Mouse (Mus musculus) right cerebral cortex, postnatal 14 days (tissue): ENCODE measurements at regions not wholly inside any gene's neighbourhood (a gene's known extent, or its start where the extent isn't known, plus 50 kb on each side); places are given as distances from the start of the nearest gene placed in this dataset.

Experiments
- DNase-seq: peaks from one replicate; pipeline ENCODE4 v3.0.0; 2022

GRCm38 (mm10) chr12:112387836-112388235 is 101.4 kb upstream of the A530016L24Rik start:
- DNase-seq, result no peak

- no peak for DNase-seq
Measured at GRCm38 (mm10) chr12:112395909-112396308, 93.3 kb upstream of the A530016L24Rik start.

- no peak for DNase-seq
Measured at GRCm38 (mm10) chr12:112403688-112404240, 85.5 kb upstream of the A530016L24Rik start.

- DNase-seq, result no peak
Measured at GRCm38 (mm10) chr12:112404338-112404737, 84.9 kb upstream of the A530016L24Rik start.

- no peak for DNase-seq
Measured at GRCm38 (mm10) chr12:112405781-112406213, 83.5 kb upstream of the A530016L24Rik start.

- DNase-seq, result no peak
Measured at GRCm38 (mm10) chr12:112411612-112412350, 77.5 kb upstream of the A530016L24Rik start.

- no peak for DNase-seq
Measured at GRCm38 (mm10) chr12:112412351-112412697, 76.9 kb upstream of the A530016L24Rik start.

GRCm38 (mm10) chr12:112415926-112416473 is 73.2 kb upstream of the A530016L24Rik start:
- DNase-seq, result no peak

- no peak for DNase-seq
Measured at GRCm38 (mm10) chr12:112416537-112416936, 72.7 kb upstream of the A530016L24Rik start.

GRCm38 (mm10) chr12:112418636-112419035 is 70.6 kb upstream of the A530016L24Rik start:
- DNase-seq, result no peak

GRCm38 (mm10) chr12:112422177-112422576 is 67.1 kb upstream of the A530016L24Rik start:
- DNase-seq, result no peak

- DNase-seq, result no peak
Measured at GRCm38 (mm10) chr12:112424150-112424549, 65.1 kb upstream of the A530016L24Rik start.

- DNase-seq, result no peak
Measured at GRCm38 (mm10) chr12:112426681-112427080, 62.6 kb upstream of the A530016L24Rik start.

- no peak for DNase-seq
Measured at GRCm38 (mm10) chr12:112430104-112430846, 59.0 kb upstream of the A530016L24Rik start.

- no peak for DNase-seq
Measured at GRCm38 (mm10) chr12:112433315-112433714, 55.9 kb upstream of the A530016L24Rik start.

- DNase-seq, result no peak
Measured at GRCm38 (mm10) chr12:112434673-112435294, 54.5 kb upstream of the A530016L24Rik start.

GRCm38 (mm10) chr12:112435295-112436110 is 53.7 kb upstream of the A530016L24Rik start:
- no peak for DNase-seq

- DNase-seq, result no peak
Measured at GRCm38 (mm10) chr12:112437046-112437445, 52.2 kb upstream of the A530016L24Rik start.

GRCm38 (mm10) chr12:112438206-112438605 is 51.0 kb upstream of the A530016L24Rik start:
- no peak for DNase-seq
